Mouse (Mus musculus) cortical plate, adult 2 months (tissue): ENCODE measurements around the gene Gm29666. TPM values are rescaled to one million over a fixed set of nuclear protein-coding genes. Genes with fewer than 3 reads are reported as not detected.

Experiments used
- H3K27ac ChIP-seq: fragments of 200-500 bp; 2 replicates; pipeline ENCODE4 v1.5.1; 2012; ENCODE audit warnings: low read length, control low read depth, inconsistent platforms; ENCODE audit not compliant: insufficient read depth
- H3K4me1 ChIP-seq: fragments of 200-500 bp; 2 replicates; pipeline ENCODE4 v1.6.1; 2011; ENCODE audit warnings: low read length; ENCODE audit not compliant: control insufficient read depth, insufficient read depth
- H3K4me3 ChIP-seq: fragments of 200-500 bp; 2 replicates; pipeline ENCODE4 v1.5.1; 2011; ENCODE audit warnings: mild to moderate bottlenecking, low read length, control low read depth; ENCODE audit not compliant: insufficient read depth
- CTCF ChIP-seq: fragments of 200-500 bp; IDR thresholded peaks from 2 replicates; pipeline ENCODE4 v1.5.1; 2011; ENCODE audit warnings: mild to moderate bottlenecking, control low read depth, low read length; ENCODE audit not compliant: insufficient read depth; ENCODE audit errors: extremely low read depth
- POLR2A ChIP-seq: fragments of 200-500 bp; IDR thresholded peaks from 2 replicates; pipeline ENCODE4 v1.6.1; 2011; ENCODE audit warnings: mild to moderate bottlenecking, low read length, control low read depth; ENCODE audit not compliant: insufficient read depth; ENCODE audit errors: extremely low read depth
- polyA plus RNA-seq: library from polyadenylated mRNA; depleted of rRNA; stranded (reverse); fragments of >200 nt; gene quantifications from 2 replicates; pipeline ENCODE4 v1.2.3, GENCODE M21; 2012; rRNA removed

Gene Gm29666
- 2.1 and 2.6 TPM in 2 replicates for polyA plus RNA-seq

DNA sequence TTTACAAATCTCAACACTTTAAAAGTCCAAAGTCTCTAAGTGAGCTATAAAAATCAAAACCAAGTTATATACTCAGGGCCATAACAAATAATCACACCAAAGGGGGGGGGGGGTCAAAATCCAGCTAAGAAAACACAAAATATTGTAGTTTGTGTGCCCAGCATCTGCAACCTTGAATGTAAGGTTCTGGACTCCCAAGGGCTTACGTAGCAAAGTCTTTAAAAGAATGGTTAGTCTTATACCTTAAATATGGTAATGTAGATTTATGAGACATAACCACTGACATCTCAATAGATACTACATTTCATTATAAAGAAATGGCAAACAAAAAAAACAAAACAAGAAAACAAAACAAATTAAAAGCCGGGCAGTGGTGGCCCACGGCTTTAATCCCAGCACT is at the start of gene Gm29666:
TSS of gene Gm29666 (minus strand) at position 101 of the 400 bp plus-strand sequence.
- TF ChIP-seq CTCF: no peak
- TF ChIP-seq POLR2A: no peak
- Histone ChIP-seq H3K27ac (no peak within 1 kb of the TSS), H3K4me3 (no peak within 1 kb of the TSS), H3K4me1 (peaks cover 3% of the 10 kb centered on the region; the same call in 1 of the 2 replicates)

DNA sequence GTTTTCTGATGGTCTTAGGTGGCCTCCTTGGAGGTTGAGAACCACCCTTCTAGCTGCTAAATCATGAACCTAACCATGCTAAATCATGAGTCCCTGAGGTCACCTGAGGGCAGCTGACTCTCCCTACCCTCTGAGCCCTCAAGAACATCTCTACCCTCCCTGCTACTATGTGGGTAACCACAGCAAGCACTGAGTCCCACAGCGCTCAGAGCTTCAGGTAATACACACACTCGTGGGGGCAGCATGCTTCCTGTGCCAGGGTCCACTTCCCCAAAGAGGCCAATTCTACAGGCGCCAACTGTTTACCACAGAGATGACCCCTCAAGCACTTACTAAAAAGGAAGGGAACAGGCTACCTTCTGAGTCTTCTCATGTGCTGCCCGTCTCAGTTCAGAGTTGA is 48.7 kb upstream of the Gm29666 start:
- no peak overlapping the region for H3K27ac ChIP-seq
- peaks cover 7% of the 10 kb centered on the region for H3K4me1 ChIP-seq
- TF ChIP-seq CTCF (no peak), POLR2A (no peak)
- no peak overlapping the region for H3K4me3 ChIP-seq

GRCm38 (mm10) chr15:84965575-84966360 is 45.9 kb upstream of the Gm29666 start:
- Histone ChIP-seq H3K4me3 (no peak overlapping the region), H3K4me1 (peaks cover 5% of the 10 kb centered on the region; the same call in 1 of the 2 replicates), H3K27ac (no peak overlapping the region)
- no peak for TF ChIP-seq CTCF
- no peak for TF ChIP-seq POLR2A

- H3K4me1 ChIP-seq: peaks cover 9% of the 10 kb centered on the region; the same call in 1 of the 2 replicates
- no peak overlapping the region for H3K27ac ChIP-seq
- H3K4me3 ChIP-seq: no peak overlapping the region
- TF ChIP-seq CTCF (no peak), POLR2A (no peak)
Observed at GRCm38 (mm10) chr15:84964771-84965170, 44.9 kb upstream of the Gm29666 start.

- no peak overlapping the region for H3K27ac ChIP-seq
- no peak overlapping the region for H3K4me3 ChIP-seq
- TF ChIP-seq POLR2A (no peak), CTCF (no peak)
- peaks cover 21% of the 10 kb centered on the region for H3K4me1 ChIP-seq
Observed at GRCm38 (mm10) chr15:84962518-84962917, 42.7 kb upstream of the Gm29666 start.

DNA sequence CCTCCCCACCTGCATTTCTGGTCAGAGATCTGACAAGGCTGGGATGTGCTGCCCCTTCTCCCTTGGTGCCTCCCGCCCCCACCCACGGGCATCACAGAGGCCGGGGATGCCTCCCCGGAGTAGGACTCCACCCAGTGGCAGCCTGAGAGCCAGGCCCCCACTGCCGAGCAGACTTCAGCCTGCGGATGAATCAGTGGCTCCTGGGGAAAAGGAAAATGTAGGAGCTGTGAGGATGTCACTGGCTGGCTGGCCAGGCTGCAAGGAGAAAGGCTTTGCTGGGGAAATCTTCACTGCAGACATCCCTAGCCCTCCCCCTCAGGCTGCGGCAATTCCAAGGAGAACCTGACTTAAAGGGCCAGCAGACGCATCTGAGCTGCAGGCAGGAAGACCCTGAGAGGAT is 40.9 kb upstream of the Gm29666 start:
- 0 out of 2 replicates have a peak, but pooled peaks have one; percentile 0 for TF ChIP-seq CTCF
- peak; percentile 45; the same call in 1 of the 2 replicates for TF ChIP-seq POLR2A
- H3K4me3 ChIP-seq: peak overlapping the region; percentile 41
- H3K4me1 ChIP-seq: peaks cover 23% of the 10 kb centered on the region
- H3K27ac ChIP-seq: peak overlapping the region; percentile 40; the same call in 1 of the 2 replicates

DNA sequence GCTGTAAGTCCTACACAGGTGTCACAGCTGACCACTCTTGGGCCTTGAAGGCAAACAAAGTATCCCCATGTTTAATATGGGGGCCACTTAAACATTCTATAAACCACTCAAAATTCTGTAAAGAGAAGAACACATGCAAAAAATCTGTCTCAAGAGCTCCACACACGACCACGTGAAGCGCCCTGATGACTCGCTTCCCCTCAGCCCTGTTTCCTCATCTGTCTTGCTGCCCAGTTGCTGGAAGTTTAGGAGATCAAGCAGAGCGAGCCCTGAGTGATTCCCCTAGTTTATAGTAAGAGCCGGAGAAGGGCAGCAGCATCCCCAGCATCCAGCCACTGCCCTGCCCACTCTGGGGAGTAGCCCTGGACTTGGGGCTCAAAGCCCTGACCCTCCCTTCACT is 40.1 kb upstream of the Gm29666 start:
- Histone ChIP-seq H3K4me1 (peaks cover 22% of the 10 kb centered on the region), H3K27ac (0 out of 2 replicates have a peak overlapping the region, but pooled peaks have one; percentile 40), H3K4me3 (peak overlapping the region; percentile 41)
- TF ChIP-seq POLR2A (no peak), CTCF (no peak)

GRCm38 (mm10) chr15:84958331-84958730 is 38.5 kb upstream of the Gm29666 start:
- Histone ChIP-seq H3K4me3 (no peak overlapping the region), H3K27ac (peak overlapping the region; percentile 43), H3K4me1 (peaks cover 21% of the 10 kb centered on the region)
- TF ChIP-seq POLR2A (no peak), CTCF (no peak)

DNA sequence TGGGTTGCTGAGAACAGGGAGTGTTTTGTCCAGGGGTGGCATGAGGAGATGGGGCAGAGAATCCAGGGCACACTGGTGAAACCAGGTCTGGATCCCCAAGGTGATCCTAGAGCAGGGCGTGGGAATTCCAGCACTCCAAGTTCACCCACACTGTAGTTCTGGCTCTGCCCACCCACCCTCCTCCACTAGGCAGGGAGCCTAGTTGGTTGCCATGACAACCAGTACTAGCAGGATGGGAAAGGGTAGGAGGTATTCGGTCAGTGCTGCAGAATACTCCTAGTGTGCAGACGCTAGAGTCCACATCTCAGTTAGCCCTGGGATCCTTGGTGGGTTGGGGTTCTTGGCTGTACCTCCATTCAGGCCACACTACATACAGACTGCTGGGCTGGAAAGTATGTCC is 38.0 kb upstream of the Gm29666 start:
- peak overlapping the region; percentile 43 for H3K27ac ChIP-seq
- no peak overlapping the region for H3K4me3 ChIP-seq
- TF ChIP-seq POLR2A (peak; percentile 71; the same call in 1 of the 2 replicates), CTCF (no peak)
- peaks cover 21% of the 10 kb centered on the region for H3K4me1 ChIP-seq

DNA sequence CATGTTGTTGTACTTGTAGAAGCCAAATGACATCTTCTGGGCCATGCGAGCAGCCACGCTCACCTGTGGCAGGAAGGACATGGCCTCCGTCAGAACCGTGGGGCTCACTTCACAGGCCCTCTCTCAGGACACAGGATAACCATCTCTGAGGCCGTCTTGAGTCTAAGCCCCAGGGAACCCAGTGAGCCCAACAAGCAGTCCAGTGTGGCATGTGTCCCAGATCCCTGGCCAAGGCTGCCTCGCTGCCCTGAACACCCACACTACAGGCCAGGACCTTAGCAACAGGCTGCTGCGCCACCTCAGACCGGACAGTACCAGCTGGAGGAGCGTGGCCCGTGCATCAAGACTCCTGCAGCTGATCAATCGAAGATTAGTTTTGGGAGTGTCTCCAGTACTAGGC is 33.4 kb upstream of the Gm29666 start:
- no peak overlapping the region for H3K27ac ChIP-seq
- H3K4me3 ChIP-seq: no peak overlapping the region
- no peak for TF ChIP-seq CTCF
- TF ChIP-seq POLR2A: no peak
- peaks cover 14% of the 10 kb centered on the region for H3K4me1 ChIP-seq
